Mouse (Mus musculus) adrenal gland, adult 2 months (tissue): ENCODE measurements around the gene Ggt5. TPM values are rescaled to one million over a fixed set of nuclear protein-coding genes. Genes with fewer than 3 reads are reported as not detected.

Experiments
- DNase-seq: peaks from one replicate; pipeline ENCODE4 v3.0.0; 2021
- polyA plus RNA-seq: library from polyadenylated mRNA; depleted of rRNA; stranded (reverse); fragments of >200 nt; gene quantifications from 2 replicates; pipeline ENCODE4 v1.2.3, GENCODE M21; 2012
- total RNA-seq, 2 experiments: library from RNA; stranded (reverse); gene quantifications; 2 replicates each; pipeline ENCODE4 v1.2.3; 2021

Gene Ggt5
- total and polyA plus RNA-seq, 3 experiments: 5.4 to 52.7 (median 7.1) TPM

DNA sequence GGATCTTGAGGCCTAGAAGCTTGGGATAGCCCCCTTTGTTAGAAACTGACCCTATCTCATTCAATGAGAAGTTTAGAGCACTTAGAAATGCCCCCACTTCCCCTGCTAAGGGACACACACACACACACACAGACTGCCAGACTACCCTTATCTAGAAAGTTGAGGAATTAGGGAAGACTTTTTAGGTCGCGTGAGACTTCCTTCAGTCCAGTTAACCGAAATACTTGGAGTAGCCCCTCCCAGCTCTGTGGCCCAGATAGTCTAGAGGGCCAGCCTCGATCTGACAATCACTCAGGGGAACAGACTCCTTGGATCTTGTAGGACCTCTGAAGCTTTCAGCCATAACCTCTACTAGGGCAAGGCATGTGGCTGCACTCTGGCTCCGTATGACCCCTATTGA lies 21.1 kb upstream of the Ggt5 start:
- no peak for DNase-seq

DNA sequence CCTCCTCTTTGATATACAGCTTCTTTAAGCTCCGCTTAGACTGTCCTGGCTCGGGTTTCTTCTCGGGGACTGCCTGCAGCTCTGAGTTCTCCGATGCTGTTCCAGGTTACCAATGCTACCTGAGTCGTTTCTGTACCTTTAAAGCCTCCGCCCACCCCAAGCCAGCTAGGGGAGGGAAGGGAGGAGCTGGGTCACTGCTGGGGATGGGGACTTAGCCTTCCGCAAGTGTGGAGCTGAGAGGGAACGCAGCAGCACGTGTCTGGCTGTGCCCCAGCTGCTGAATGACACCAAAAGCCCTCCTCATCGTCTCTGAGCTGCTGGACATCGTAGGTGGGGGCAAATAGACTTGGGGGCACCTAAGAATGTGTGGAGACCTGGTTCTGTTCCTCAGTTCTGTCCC lies 20.7 kb upstream of the Ggt5 start:
- DNase-seq: no peak

DNA sequence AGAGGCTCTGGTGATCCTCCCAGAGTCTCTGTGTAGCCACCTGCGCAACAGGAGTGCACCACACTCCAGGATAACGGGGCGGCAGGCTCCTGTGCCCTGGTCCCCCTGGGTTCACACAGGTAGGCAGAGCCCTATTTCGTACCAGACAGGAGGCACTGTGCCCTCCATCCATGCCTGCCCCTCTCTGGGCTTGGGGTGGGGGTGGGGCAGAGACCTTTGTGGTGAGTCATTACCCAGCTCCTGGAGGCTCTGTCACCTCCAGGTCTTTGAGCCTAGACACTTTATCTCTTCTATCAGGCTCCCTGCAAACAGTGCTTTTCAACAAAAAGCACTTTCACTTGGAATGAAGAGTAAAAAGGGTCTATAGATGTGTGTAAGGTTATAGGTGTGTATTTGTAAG lies 20.3 kb upstream of the Ggt5 start:
- DNase-seq: no peak

DNA sequence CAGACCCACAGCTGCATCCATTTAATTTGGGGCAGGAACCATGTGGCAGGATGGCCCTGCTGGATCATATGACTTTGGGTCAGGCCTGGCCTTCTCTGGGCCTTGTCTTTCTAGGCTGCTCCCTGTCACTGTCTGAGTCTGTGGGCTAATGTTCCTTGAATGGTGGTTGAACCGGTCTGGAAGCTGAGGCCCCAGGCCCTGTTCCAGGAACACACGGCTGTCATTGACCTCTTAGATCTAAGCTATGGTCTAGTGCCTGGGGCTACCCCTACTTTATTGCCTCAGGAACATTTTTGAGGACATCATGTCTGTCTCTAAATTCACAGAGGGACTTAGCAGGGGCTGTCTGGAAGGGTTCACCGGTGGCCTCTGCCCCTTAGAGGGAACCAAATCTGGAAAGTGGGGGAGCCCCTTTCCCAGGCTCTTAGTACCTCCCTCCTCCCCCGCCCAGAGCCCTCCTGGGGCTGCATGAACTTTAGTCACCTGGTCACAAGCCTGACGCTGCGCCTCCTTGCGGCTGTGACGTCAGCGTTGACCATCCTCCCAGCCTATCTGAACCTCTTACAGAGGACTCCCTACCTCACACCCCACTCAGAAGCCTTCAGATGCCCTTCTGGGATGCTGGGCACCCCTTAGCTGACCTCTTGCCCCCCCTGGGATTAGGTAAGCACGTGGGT lies 18.0 kb upstream of the Ggt5 start:
- DNase-seq: no peak

DNA sequence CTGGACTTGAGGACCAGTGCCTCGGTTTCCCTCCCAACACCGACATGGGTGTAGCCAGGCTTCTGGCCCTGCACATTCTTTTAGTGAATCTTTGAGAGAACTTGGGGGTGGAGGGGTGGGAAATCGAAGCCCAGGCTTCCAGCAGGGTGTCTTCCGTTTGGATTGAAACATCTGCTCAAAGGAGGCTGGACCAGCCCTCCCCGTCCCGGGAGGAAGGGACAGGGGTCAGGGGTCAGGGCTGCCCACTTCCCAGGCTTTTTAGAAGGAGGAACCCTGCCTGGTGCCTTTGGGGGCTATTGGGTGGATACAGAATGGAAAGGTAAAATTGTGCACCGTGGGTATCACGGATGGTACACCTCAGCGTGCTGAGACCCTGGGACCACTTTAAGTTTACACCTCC lies 17.2 kb upstream of the Ggt5 start:
- no peak for DNase-seq

DNA sequence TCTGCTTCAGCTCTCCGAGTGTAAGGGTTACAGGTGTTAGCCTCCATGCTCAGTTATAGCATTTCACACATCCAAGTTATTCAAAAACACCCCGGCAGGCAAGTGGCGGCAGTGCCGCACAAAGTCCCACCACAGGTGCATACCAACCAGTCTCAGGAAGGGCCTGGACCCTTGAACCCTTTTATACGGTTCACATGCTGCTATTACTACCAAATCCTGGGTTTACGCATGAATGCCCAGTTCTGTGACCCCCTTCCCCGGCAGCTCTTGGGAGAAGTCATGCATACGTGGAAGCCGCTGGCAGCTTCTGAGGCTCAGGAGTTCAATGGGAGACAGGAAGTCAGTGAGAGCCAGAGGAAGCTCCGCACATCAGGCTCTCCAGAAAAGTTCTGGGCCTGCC lies 16.0 kb upstream of the Ggt5 start:
- no peak for DNase-seq

DNA sequence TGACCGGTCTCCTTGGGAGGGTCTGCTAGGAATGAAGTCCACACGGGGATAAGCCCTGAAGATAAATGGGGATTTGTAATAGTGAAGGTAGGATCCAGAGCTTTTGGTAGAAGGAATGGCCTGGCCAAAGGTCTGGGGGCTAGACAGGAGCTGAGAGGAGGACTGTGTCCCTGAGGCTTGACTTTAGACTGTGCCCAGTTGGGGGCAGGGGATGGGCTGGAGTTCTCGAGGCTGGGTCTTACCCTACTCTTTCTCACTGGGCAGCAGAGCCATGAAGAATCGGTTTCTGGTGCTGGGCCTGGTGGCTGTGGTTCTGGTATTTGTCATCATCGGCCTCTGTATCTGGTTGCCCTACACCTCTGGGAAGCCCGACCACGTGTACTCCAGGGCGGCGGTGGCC lies 15.2 kb upstream of the Ggt5 start:
- DNase-seq: no peak

DNA sequence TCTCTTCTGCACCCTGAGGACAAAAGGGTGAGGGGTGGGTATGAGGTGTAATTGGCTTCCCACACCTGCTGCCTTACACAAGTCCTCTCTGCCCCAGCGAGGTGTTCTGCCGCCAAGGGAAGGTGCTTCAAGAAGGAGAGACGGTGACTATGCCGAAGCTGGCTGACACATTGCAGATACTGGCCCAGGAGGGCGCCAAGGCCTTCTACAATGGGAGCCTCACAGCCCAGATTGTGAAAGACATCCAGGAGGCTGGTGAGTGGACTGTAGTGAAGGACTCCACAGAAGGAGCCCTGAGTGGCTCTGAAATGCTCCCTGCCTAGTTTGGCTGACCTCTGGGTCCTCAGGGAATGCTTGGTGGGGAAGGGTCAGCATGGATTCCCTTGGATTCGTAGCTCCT lies 10.0 kb upstream of the Ggt5 start:
- DNase-seq: peak; percentile 37

DNA sequence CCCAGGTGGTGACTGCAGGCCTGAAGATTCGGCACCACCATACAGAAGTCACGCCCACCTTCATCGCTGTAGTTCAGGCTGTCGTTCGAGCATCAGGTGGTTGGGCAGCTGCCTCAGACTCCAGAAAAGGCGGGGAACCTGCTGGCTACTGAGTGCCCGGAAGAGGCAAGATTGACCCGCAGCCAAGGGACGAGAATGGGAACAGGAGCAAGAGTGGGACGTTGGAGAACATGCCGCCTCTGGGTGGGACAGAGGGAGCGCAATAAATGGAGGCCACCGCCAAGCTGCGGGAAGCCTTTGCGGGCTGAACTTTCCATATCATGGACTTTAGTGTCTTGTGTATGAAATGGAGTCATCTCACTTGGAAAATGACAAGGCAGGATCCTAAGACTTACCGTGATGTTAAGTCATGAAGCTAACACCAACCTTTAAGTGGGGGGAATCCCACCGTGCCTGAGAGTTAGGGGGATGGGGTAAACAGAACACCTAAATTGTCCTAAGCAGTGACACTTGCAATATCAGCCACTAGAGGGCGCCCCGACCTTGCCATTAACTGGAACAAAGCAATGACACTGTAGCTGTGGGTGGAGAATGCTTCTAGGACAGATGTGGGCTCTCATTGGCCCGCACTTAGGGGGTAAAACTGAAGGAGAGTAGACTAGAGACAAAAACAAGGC lies 3.1 kb upstream of the Ggt5 start:
- DNase-seq: peak; percentile 81

DNA sequence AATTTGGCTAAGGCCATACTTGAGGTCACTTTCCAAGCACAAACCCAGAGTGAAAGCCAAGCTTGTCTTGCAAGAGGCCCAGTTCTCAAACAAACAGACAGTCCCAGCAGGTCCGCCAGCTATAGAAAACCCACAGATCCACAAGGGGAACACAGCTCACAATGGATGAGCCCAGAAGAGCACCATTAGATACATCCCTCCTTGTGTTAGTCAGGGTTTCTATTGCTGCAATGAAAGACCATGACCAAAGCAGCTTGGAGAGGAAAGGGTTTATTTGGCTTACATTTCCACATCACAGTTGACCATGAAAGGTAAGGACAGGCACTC lies 2.6 kb upstream of the Ggt5 start:
- no peak for DNase-seq

DNA sequence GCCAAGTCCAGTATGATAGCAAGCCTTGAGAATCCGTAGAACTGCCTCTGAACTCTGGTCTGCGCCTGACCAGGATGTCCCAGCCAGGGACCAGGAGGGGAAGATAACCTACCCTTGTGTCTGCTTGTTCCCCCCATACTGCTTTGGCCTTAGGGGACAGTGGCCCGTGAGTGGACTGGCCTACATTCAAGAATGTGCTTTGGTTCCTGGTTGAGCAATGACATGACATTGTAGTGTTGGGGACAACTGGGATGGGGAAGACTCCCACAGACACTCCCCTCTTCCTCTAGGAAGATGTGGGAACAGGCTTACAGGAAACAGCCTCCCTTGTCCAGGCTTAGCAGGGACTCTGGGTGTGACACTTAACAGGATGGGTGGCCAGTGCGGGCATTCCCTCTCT lies 1.4 kb upstream of the Ggt5 start:
- no peak for DNase-seq

DNA sequence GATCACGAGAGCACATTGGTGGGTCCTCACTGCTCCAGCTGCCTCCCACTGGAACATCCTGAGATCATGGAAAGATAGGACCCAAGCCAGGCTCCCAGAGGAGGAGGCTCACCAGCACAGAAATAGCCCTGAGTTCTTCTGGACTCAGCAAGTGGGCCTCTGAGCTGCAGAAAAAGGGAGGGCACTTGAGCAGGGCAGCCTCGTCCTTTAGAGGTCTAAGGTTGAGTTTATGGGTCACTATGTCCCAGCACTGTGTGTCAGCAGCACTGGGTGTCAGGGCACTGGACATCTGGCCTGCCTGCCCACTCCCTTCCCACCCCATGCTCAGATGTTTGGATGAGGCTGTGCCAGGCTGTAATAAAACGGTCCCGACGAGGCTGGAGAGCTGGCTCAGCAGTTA lies 804 bp upstream of the Ggt5 start:
- no peak for DNase-seq

DNA sequence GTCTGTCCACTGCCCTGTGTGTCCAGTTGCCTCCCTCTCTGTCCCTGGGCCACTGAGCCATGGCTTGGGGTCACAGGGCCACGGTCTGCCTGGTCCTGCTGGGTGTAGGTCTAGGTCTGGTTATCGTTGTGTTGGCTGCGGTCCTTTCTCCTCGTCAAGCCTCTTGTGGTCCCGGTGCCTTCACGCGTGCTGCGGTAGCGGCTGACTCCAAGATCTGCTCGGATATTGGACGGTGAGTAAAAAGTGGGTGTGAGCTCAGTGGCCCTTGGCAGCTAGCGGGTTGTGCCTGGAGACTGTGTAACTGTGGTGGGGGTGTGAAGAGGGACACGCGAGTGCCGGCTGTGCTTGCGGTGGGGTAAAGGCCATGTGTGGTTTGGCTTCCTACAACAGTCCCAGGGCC lies 511 bp downstream of the Ggt5 start:
- DNase-seq: peak; percentile 21

DNA sequence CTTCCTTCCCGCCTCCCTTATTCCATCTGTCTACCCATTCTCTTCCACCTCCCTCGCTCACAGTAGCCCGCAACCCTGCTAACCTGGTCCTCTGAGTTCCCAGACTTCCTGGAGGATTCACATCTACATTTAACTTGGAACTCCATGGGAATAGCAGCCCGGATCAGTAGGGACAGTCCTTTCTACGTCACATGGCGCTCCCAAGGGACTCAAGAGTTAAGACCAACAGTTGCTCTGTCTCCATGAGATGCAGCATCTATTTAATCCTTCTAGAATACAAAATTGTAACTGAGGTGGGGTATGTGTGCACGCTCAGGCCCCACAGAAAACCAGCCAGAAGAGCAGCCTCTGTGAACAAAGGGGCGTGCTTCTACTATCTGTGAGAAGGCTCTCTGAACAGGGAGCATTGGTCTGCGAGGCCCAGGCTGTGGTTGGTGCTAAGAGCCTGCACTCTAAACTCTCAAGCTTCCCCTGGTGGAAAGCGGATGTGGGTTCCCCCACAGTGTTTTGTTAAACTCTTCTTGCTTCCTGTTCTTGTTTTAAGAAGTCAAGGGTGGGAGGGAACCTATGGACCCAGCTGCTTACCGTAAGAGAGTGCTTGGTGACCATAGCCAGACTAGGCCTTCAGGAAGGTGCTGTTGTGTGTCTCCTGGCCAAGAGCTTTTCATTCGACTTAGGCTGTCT lies 2.2 kb downstream of the Ggt5 start:
- DNase-seq: peak; percentile 31

DNA sequence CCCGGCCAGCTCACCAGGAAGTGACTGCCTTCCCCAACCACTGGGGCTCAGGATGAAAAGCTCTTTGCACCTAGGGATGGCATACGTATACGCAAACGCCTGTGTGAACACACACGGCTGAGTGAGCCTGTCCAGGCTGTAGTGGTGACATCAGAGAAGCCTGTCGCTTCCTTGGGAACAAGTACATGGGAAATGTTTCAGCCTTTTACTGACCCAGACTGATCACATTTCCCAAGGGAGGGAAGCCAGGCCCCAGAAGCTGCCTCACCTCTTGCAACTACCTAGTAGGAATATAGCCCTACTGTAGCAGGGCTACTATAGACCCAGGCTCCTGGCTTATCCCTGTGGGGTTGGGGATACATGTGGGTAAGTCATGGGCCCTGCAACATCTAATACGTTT lies 3.4 kb downstream of the Ggt5 start:
- no peak for DNase-seq

DNA sequence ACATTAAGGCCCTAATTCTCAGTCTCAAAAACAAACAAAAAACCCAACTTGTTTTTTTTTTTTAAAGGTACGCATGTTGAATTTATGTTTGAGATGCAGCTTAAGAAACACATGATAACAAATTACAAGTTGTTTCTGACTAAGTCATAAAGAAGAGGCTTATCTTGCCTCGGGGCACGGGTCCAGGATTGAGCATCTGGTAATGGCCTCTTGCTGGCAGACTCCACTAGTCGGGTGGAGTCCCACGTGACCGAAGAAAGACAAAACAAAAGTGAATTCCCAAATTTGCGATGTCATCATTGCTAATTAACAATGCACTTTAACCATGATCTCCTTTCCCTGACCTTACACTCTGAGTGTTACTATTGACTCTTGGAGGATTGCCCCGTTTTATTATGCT lies 6.8 kb downstream of the Ggt5 start:
- peak; percentile 73 for DNase-seq

DNA sequence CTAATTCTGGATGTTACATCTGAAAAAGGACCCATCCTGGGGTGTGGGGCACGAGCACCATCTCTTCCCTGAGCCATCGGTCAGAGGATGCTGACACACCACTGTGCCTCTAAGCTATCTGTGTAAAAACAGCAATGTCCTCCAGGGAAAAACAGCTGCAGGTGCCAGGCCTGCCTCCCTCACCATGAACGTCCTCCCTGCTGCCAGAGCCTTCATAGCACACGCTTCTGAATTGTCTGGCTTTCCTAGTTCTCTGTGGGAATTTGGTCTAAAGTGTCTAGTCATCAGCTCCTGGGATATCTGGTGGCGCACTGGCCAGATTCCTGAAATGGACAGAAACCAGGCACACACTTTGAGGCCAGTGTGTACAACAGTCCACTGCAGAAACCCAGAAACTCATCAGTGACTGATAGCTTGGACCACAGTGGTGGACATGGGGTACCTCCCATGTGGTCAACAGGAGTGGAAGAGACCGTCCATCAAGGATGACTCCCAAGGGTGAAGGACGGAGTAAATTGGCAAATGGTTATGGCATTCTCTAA lies 11.1 kb downstream of the Ggt5 start:
- DNase-seq: no peak

DNA sequence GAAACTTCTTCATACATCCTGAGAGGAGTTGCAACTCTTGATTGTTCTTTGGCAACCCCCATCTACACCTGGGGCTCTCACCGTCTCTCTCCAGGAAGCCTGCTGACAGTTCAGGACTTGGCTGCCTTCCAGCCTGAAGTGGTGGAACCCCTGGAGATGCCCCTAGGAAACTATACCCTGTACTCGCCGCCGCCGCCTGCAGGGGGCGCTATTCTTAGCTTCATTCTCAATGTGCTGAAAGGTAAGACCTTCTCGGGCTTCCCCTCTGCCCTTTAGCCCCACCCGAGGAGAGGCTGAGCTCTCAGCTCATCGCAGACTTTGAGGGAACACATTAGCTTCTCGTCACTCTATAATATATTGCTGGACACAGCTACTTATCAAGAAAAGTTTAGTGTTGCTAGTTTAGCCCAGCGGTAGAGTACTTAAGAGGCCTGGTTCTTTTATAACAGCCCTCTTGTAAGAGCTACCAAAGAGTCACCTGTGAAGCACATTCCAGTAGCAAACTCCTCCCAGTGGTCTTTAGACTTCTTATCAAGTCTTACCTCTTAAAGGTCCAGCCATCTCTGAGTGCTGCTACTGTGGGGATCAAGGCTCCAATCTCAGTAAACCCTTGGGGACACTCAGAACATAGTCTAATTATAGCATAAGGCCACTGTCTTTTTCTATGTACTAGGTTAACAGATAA lies 16.2 kb downstream of the Ggt5 start:
- DNase-seq: no peak

DNA sequence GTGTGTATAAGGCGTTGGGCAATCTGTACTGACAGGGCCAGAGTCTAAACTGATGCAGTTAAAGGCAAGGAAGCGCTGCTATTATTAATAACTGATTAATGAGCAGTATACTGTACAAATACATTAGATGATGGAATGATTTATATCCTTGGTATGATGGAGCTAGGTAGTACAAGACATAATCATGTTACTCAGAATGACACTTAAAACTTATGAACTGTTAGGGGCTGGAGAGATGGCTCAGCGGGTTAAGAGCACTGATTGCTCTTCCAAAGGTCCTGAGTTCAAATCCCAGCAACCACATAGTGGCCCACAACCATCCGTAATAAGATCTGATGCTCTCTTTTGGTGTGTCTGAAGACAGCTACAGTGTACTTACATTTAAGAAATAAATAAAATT lies 18.1 kb downstream of the Ggt5 start:
- DNase-seq: no peak

DNA sequence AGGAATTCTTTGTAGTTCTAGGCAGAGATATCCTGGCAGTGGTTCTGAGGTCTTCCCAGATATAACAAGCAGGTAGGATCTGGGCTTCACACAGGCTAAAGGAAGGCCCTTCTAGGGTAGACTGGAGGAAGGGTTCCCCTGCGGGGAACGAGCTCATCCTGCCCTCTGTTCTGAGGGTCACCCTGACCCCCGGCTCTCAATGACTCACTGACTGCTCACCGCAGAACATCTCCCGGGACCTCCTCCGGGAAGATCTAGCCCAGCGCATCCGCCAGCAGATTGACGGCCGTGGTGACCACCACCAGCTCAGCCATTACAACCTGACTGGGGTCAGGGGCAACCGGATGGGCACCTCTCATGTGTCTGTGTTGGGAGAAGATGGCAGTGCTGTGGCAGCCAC lies 19.8 kb downstream of the Ggt5 start:
- peak; percentile 49 for DNase-seq

DNA sequence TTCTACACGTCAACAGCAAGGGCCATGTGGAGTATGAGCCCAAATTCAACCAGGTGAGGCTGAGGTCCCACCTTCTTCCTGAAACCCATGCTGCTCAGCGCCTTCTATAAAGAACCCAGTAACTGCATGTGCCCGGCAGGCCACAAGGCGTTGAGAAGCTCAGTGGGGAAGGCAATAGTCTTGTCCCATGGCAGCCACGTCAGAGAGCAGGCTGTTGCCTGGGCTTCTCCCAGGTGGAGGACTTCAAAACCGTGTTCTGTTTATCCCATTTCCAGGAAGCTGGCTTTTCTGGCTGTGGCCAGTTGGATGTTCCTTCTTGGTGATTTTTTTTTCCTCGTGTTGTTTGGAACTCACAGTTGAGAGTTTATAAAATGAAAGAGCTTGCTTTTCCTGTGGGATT lies 21.3 kb downstream of the Ggt5 start:
- DNase-seq: no peak

DNA sequence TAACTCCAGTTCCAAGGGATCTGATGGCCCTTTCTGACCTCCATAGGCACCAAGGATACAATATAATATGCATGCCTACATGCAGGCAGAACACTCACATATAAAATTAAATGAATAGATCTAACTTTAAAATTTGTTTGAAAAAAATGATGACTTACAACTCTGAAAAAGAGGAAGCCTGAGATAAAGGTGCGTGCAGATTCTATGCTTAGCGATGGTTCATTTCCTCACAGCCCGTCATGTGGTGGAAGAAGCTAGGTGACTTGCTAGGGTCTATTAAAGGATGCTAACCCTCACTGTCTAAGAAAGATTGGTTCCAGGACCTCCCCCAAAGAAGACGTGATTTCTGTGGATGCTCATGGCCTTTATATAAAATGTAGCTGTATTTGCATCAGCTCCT lies 26.9 kb downstream of the Ggt5 start:
- DNase-seq: no peak

DNA sequence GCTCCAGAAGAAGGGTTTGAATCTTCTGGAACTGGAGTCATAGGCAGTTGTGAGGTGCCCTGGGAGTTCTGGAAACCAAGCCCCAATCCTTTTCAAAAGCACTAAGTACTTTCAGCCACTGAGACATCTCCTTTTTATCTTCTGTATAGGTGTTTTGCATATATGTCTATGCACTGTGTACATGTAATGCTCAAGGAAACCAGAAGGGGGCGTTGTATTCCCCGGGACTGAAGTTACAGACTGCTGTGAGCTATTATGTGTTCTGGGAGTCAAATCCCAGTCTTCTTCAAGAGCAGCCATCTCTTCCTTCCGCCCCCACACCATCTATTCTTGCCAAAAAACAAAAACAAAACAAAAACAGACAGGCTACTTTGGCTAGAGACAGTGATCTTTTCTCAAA lies 31.7 kb downstream of the Ggt5 start:
- no peak for DNase-seq
